Mouse (Mus musculus) cerebellum, postnatal 36 days (tissue): ENCODE measurements around the gene Cyp39a1.
A peak's percentile ranks its signal among the peaks of the same experiment; 100 is the strongest.

Source experiments
- DNase-seq, 2 experiments: peaks; one replicate each; pipeline ENCODE4 v3.0.0; 2021 to 2022; ENCODE audit warnings: mixed read lengths in 2 of 2

The Cyp39a1 gene

GRCm38 (mm10) chr17:43684086-43684485 is 16.9 kb downstream of the Cyp39a1 start:
- DNase-seq, result no peak

- no peak for DNase-seq
Observed at GRCm38 (mm10) chr17:43684638-43685037, 17.4 kb downstream of the Cyp39a1 start.

GRCm38 (mm10) chr17:43689591-43689990 is 22.4 kb downstream of the Cyp39a1 start:
- no peak for DNase-seq

GRCm38 (mm10) chr17:43698997-43699649 is 31.9 kb downstream of the Cyp39a1 start:
- DNase-seq, result peak; percentile 75 to 85

GRCm38 (mm10) chr17:43701060-43701459 is 33.8 kb downstream of the Cyp39a1 start:
- peak; percentile 63 to 69 for DNase-seq

- DNase-seq, result peak; percentile 17 to 30
Observed at GRCm38 (mm10) chr17:43704216-43704930, 37.1 kb downstream of the Cyp39a1 start.

GRCm38 (mm10) chr17:43706749-43707148 is 39.5 kb downstream of the Cyp39a1 start:
- no peak for DNase-seq

GRCm38 (mm10) chr17:43707254-43707653 is 40.0 kb downstream of the Cyp39a1 start:
- DNase-seq, result no peak

GRCm38 (mm10) chr17:43711557-43712352 is 44.5 kb downstream of the Cyp39a1 start:
- no peak for DNase-seq

- no peak for DNase-seq
Observed at GRCm38 (mm10) chr17:43714191-43714590, 47.0 kb downstream of the Cyp39a1 start.

- DNase-seq, result no peak
Observed at GRCm38 (mm10) chr17:43716601-43717000, 49.4 kb downstream of the Cyp39a1 start.

GRCm38 (mm10) chr17:43719401-43719800 is 52.2 kb downstream of the Cyp39a1 start:
- no peak for DNase-seq

GRCm38 (mm10) chr17:43724480-43724879 is 57.3 kb downstream of the Cyp39a1 start:
- DNase-seq, result no peak

- no peak for DNase-seq
Observed at GRCm38 (mm10) chr17:43731327-43731726, 64.1 kb downstream of the Cyp39a1 start.

- DNase-seq, result no peak
Observed at GRCm38 (mm10) chr17:43731976-43732375, 64.8 kb downstream of the Cyp39a1 start.

GRCm38 (mm10) chr17:43734252-43734651 is 67.0 kb downstream of the Cyp39a1 start:
- no peak for DNase-seq

- DNase-seq, result no peak
Observed at GRCm38 (mm10) chr17:43743933-43744332, 76.7 kb downstream of the Cyp39a1 start.

GRCm38 (mm10) chr17:43744425-43744824 is 77.2 kb downstream of the Cyp39a1 start:
- DNase-seq, result no peak

- DNase-seq, result no peak
Observed at GRCm38 (mm10) chr17:43751146-43751545, 83.9 kb downstream of the Cyp39a1 start.

- DNase-seq, result no peak
Observed at GRCm38 (mm10) chr17:43752811-43753210, 85.6 kb downstream of the Cyp39a1 start.

GRCm38 (mm10) chr17:43754687-43755086 is 87.5 kb downstream of the Cyp39a1 start:
- no peak for DNase-seq

- no peak for DNase-seq
Observed at GRCm38 (mm10) chr17:43758607-43759259, 91.5 kb downstream of the Cyp39a1 start.

GRCm38 (mm10) chr17:43784531-43784930 is 117.3 kb downstream of the Cyp39a1 start:
- DNase-seq, result no peak
